Mouse (Mus musculus): ENCODE data around the gene Gm38431. TPM values are rescaled to one million over a fixed set of nuclear protein-coding genes. Genes with fewer than 3 reads are reported as not detected.

Gm38431 gene
- polyA plus RNA-seq, 1 experiment: 13.5 TPM

DNA sequence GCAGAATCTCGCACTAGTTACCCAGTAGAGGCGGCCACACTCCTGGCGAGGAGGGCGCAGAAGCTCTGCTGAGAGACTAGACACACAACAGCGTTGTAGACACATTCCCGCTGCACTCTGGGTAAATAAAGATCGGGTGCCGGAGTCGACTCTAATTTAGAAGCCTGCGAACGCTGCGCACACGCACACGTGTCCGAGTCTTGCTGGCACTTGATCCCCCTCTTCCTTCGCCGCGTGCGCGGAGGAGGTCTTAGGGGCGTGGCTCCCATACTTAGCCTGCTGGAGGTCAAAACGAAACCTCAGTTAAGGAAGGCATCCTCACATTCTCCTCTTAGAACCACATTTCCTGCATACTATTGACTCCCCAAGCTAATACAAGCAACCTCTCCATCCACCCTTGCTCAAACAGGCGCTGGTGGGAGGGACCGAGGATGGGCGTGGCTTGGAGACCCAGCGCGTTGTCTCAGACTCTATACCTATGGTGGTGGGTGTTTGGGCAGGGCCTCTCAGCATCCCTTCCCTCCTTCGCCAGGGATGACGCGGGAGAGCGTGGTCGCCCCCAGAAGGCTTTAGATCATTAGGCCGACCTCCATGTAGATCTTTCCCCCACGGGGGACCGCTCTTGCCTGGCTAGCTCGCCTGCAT is 60.4 kb downstream of the Gm38431 start:
- under 1% methylated on average over 36 of the region's 36 CpGs for WGBS

DNA sequence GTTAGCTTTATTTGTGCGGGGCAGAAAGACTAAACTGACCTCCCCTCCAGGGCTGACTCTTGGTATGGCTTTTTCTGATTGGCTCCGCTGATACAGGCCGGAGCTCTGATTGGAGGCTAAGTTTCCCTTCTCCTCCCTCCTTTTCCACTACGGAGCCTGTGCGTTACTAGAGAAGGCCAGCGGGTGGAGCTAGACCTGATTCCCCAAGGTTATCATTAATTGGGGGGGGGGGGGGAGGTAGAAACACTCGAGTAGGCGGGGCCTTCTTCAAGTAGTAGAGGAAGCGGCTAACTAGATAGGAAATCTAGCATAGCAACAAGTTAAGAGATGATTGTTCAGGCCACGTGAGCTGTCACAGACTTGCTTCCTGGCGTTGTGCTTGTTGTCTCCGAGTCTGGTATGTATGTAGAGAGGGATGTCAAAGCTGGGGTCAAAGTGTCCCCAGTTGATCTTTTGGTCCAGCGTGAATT is 61.0 kb downstream of the Gm38431 start:
- peaks cover 26% of the 10 kb centered on the region for H3K27me3 ChIP-seq (ENCODE audit: control insufficient read depth, insufficient read depth, low read length)
- WGBS: under 1% methylated on average over 13 of the region's 13 CpGs
- H3K27ac ChIP-seq (ENCODE audit: control insufficient read depth, insufficient read depth, low read length): peak overlapping the region; percentile 10; the same call in 1 of the 2 replicates
- peak; percentile 87 for DNase-seq
- TF ChIP-seq CTCF (IDR thresholded peaks at IDR 0.05; ENCODE audit: borderline replicate concordance, control insufficient read depth, extremely low read depth, insufficient read depth, low read length, poor library complexity) (no peak), POLR2A (IDR thresholded peaks at IDR 0.05; ENCODE audit: control insufficient read depth, extremely low read depth, insufficient read depth, low read length, poor library complexity) (no peak)
- peaks cover 39% of the 10 kb centered on the region for H3K4me1 ChIP-seq (replicated peaks; ENCODE audit: control insufficient read depth, insufficient read depth, low read length)
- peak overlapping the region; percentile 55 for H3K4me3 ChIP-seq (ENCODE audit: control insufficient read depth, insufficient read depth, low read length)
- H3K36me3 ChIP-seq (ENCODE audit: control insufficient read depth, insufficient read depth, low read length): no peaks in the 10 kb centered on the region

More for the DNA sequence above, 60.4 kb downstream of the Gm38431 start:
- peaks cover 31% of the 10 kb centered on the region for H3K27me3 ChIP-seq (ENCODE audit: control insufficient read depth, insufficient read depth, low read length)
- TF ChIP-seq CTCF (IDR thresholded peaks at IDR 0.05; ENCODE audit: borderline replicate concordance, control insufficient read depth, extremely low read depth, insufficient read depth, low read length, poor library complexity) (no peak), POLR2A (IDR thresholded peaks at IDR 0.05; ENCODE audit: control insufficient read depth, extremely low read depth, insufficient read depth, low read length, poor library complexity) (no peak)
- peak overlapping the region; percentile 10; the same call in 1 of the 2 replicates for H3K27ac ChIP-seq (ENCODE audit: control insufficient read depth, insufficient read depth, low read length)
- peaks cover 39% of the 10 kb centered on the region for H3K4me1 ChIP-seq (replicated peaks; ENCODE audit: control insufficient read depth, insufficient read depth, low read length)
- H3K4me3 ChIP-seq (ENCODE audit: control insufficient read depth, insufficient read depth, low read length): peak overlapping the region; percentile 55
- no peaks in the 10 kb centered on the region for H3K36me3 ChIP-seq (ENCODE audit: control insufficient read depth, insufficient read depth, low read length)
- DNase-seq: peak; percentile 65

DNA sequence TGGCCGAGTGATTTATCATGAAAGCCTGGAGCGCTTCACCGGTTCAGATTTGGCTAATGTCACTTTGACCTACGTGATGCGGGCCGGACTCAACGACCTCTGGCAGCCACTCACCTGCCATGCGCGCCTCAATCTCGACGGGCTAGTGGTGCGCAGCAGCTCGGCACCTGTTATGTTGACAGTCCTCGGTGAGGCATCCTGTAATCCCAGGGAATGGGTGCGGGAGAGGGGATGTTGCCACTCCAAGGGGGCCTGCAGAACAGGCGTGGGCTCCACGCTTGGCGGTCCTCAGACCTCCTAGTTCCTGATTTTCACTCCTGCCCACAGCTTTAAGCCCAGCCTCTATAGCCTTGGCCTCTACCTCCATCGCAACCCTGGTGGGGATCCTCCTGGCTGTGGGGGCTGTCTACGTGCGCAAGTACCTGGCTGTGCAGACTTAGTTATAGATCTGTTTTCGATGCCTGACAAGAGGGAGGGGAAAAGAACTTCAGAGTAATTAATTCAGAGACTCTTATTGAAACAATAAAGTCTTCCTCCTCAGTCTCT is 61.7 kb downstream of the Gm38431 start:
- peak overlapping the region; percentile 14 for H3K4me3 ChIP-seq (ENCODE audit: control insufficient read depth, insufficient read depth, low read length)
- WGBS: 20% methylated on average over 22 of the region's 22 CpGs
- peaks cover 23% of the 10 kb centered on the region for H3K27me3 ChIP-seq (ENCODE audit: control insufficient read depth, insufficient read depth, low read length)
- H3K36me3 ChIP-seq (ENCODE audit: control insufficient read depth, insufficient read depth, low read length): no peaks in the 10 kb centered on the region
- H3K27ac ChIP-seq (ENCODE audit: control insufficient read depth, insufficient read depth, low read length): no peak overlapping the region
- TF ChIP-seq POLR2A (IDR thresholded peaks at IDR 0.05; ENCODE audit: control insufficient read depth, extremely low read depth, insufficient read depth, low read length, poor library complexity): no peak
- TF ChIP-seq CTCF (IDR thresholded peaks at IDR 0.05; ENCODE audit: borderline replicate concordance, control insufficient read depth, extremely low read depth, insufficient read depth, low read length, poor library complexity): no peak
- peaks cover 39% of the 10 kb centered on the region for H3K4me1 ChIP-seq (replicated peaks; ENCODE audit: control insufficient read depth, insufficient read depth, low read length)
- peak; percentile 19 for DNase-seq

DNA sequence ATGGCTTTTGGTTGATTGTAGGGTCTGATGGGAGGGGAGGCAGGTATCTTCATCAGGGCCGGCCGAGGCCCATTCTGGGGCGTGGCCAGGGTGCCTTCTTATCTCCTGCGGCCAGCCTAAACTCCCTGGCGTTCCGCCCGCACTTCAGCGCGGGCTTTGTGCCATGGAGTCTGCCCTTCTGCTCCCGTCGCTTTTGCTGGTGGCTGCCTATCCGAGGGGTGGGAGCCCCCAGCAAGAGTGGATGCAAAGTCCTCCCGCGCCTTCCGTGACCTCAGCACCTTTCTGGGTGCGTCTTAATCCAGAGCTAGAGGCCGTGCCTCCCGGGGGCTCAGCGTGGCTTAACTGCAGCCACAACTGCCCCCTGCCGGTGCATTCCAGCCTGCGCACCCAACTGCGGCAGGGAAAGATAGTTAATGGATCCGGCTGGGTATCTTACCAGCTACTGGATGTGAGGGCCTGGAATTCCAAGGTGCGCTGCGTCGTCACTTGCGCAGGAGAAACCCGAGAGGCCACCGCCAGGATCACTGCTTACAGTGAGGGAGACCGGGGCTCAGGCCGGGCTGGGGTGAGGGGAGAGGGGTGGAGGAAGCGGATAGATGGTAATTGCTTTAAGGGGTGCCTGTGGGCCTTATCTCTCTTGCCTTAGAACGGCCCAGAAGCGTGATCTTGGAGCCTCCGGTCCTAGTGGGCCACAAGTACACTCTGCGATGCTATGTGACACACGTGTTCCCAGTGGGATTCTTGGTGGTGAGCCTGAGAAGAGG is 62.3 kb downstream of the Gm38431 start, which contains the start of gene Icam4:
Gene Icam4 (plus strand): TSS at position 83 of the 764 bp plus-strand sequence.
- H3K4me3 ChIP-seq (ENCODE audit: control insufficient read depth, insufficient read depth, low read length): peak within 1 kb of the TSS; percentile 17
- WGBS: 4% methylated on average over 37 of the region's 37 CpGs
- H3K27ac ChIP-seq (ENCODE audit: control insufficient read depth, insufficient read depth, low read length): no peak within 1 kb of the TSS
- TF ChIP-seq CTCF (IDR thresholded peaks at IDR 0.05; ENCODE audit: borderline replicate concordance, control insufficient read depth, extremely low read depth, insufficient read depth, low read length, poor library complexity) (peak; percentile 91), POLR2A (IDR thresholded peaks at IDR 0.05; ENCODE audit: control insufficient read depth, extremely low read depth, insufficient read depth, low read length, poor library complexity) (no peak)
- peaks cover 39% of the 10 kb centered on the region for H3K4me1 ChIP-seq (replicated peaks; ENCODE audit: control insufficient read depth, insufficient read depth, low read length)
- DNase-seq: peak; percentile 79
- H3K27me3 ChIP-seq (ENCODE audit: control insufficient read depth, insufficient read depth, low read length): peaks cover 17% of the 10 kb centered on the region
- no peaks in the 10 kb centered on the region for H3K36me3 ChIP-seq (ENCODE audit: control insufficient read depth, insufficient read depth, low read length)

DNA sequence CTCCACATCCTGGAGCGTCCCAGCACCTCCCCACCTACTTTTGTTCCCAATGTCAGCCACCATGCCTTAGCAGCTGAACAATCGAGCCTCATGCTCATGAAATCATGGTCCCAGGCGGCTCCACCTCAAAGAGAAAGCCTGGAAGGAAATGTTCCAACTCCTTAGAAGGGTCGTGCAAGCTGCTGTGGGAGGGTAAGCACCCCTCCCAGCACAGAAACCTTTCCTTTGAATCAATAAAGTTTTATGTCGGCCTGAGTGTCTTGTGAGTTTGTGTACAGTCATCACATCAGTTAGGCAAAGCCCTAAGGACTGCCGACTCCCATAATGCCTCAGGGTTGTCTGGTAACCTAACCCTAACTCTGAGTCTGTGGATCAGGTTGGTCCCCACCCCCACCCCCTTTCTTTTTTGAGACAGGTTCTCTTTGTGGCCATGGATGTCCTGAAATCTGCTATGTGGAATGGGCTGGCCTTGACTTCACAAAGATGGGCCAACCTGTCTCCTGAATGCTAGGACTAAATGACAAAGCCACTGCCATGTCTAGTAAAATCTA is 63.2 kb downstream of the Gm38431 start:
- TF ChIP-seq CTCF (IDR thresholded peaks at IDR 0.05; ENCODE audit: borderline replicate concordance, control insufficient read depth, extremely low read depth, insufficient read depth, low read length, poor library complexity) (no peak), POLR2A (IDR thresholded peaks at IDR 0.05; ENCODE audit: control insufficient read depth, extremely low read depth, insufficient read depth, low read length, poor library complexity) (no peak)
- Histone ChIP-seq H3K4me1 (replicated peaks; ENCODE audit: control insufficient read depth, insufficient read depth, low read length) (peaks cover 39% of the 10 kb centered on the region), H3K27ac (ENCODE audit: control insufficient read depth, insufficient read depth, low read length) (no peak overlapping the region), H3K36me3 (ENCODE audit: control insufficient read depth, insufficient read depth, low read length) (no peaks in the 10 kb centered on the region), H3K27me3 (ENCODE audit: control insufficient read depth, insufficient read depth, low read length) (peaks cover 13% of the 10 kb centered on the region; the same call in 1 of the 2 replicates), H3K4me3 (ENCODE audit: control insufficient read depth, insufficient read depth, low read length) (no peak overlapping the region)
- DNase-seq: no peak
- WGBS: 90% methylated on average over 6 of the region's 6 CpGs

DNA sequence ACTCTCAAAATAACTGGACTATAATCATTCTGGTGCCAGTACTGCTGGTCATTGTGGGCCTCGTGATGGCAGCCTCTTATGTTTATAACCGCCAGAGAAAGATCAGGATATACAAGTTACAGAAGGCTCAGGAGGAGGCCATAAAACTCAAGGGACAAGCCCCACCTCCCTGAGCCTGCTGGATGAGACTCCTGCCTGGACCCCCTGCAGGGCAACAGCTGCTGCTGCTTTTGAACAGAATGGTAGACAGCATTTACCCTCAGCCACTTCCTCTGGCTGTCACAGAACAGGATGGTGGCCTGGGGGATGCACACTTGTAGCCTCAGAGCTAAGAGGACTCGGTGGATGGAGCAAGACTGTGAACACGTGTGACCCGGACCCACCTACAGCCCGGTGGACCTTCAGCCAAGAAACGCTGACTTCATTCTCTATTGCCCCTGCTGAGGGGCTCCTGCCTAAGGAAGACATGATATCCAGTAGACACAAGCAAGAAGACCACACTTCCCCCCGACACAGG is 64.0 kb downstream of the Gm38431 start:
- DNase-seq: no peak
- no peak overlapping the region for H3K27ac ChIP-seq (ENCODE audit: control insufficient read depth, insufficient read depth, low read length)
- peaks cover 7% of the 10 kb centered on the region; the same call in 1 of the 2 replicates for H3K27me3 ChIP-seq (ENCODE audit: control insufficient read depth, insufficient read depth, low read length)
- no peak overlapping the region for H3K4me3 ChIP-seq (ENCODE audit: control insufficient read depth, insufficient read depth, low read length)
- WGBS: 92% methylated on average over 8 of the region's 8 CpGs
- H3K36me3 ChIP-seq (ENCODE audit: control insufficient read depth, insufficient read depth, low read length): no peaks in the 10 kb centered on the region
- no peak for TF ChIP-seq CTCF (IDR thresholded peaks at IDR 0.05; ENCODE audit: borderline replicate concordance, control insufficient read depth, extremely low read depth, insufficient read depth, low read length, poor library complexity)
- no peak for TF ChIP-seq POLR2A (IDR thresholded peaks at IDR 0.05; ENCODE audit: control insufficient read depth, extremely low read depth, insufficient read depth, low read length, poor library complexity)
- H3K4me1 ChIP-seq (replicated peaks; ENCODE audit: control insufficient read depth, insufficient read depth, low read length): peaks cover 32% of the 10 kb centered on the region

All from thymus, adult 2 months (tissue).